Mouse (Mus musculus): Measurements from ENCODE around the gene Psenen. TPM values are rescaled to one million over a fixed set of nuclear protein-coding genes. Genes with fewer than 3 reads are reported as not detected.

The Psenen gene
- polyA plus RNA-seq, 1 experiment from 2014 or later, result 112 TPM

DNA sequence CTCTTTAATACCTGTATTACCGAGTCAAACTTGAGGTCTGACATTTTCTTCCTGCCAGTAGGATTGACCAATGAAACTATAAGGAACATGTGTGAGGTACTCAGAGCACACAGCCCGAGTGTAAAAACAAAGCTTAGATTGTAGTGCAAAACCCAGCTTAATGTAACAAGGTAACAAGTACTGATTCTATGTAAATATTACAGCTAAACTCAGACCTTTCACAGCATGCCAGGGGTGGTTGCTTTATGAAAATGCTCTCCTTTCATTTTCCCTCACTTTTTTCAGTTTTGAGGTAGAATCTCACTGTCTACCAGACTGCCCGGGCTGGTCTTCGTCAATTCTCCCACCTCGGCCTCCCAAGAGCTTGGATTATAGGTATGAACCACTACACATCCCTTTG lies 32.7 kb upstream of the Psenen start:
- Histone ChIP-seq H3K4me1 (peaks cover 12% of the 10 kb centered on the region), H3K27me3 (ENCODE audit: insufficient read depth, poor library complexity, severe bottlenecking) (peaks cover 8% of the 10 kb centered on the region; the same call in 1 of the 2 replicates), H3K36me3 (no peaks in the 10 kb centered on the region), H3K27ac (no peak overlapping the region), H3K9me3 (no peaks in the 10 kb centered on the region), H3K4me3 (no peak overlapping the region)
- DNase-seq (ENCODE audit: low spot score), result no peak
- WGBS, result 76% methylated on average over 5 of the region's 5 CpGs

DNA sequence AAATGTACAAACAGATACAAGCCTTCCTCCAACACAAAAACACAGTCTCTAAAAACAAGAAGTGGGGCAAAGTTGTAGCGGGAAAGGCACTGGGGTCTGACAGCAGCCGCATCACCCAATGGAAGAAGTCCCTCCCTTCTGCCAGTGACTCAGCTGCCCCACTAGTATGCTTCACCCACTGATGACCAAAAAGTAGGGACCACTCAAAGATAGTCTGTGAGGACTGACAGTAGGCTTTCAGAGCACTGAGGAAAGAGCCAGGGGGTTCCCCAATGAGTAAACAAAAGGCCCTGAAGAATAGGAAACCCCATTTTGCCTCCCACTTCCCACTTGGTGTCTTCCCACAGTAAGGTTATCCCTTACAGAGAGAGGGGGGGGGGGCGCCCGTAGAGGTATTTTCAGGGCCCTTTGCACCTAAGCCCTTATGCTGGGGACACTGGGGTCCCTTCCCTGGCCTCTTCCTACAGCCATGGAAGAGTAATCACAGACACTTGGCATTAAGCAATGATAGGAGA lies 31.1 kb upstream of the Psenen start:
- Histone ChIP-seq H3K4me1 (peaks cover 7% of the 10 kb centered on the region), H3K36me3 (no peaks in the 10 kb centered on the region), H3K9me3 (no peaks in the 10 kb centered on the region), H3K4me3 (no peak overlapping the region), H3K27ac (no peak overlapping the region), H3K27me3 (ENCODE audit: insufficient read depth, poor library complexity, severe bottlenecking) (peaks cover 8% of the 10 kb centered on the region; the same call in 1 of the 2 replicates)
- no peak for DNase-seq (ENCODE audit: low spot score)
- 56% methylated on average over 4 of the region's 4 CpGs for WGBS

- H3K27me3 ChIP-seq (ENCODE audit: insufficient read depth, poor library complexity, severe bottlenecking), result peaks cover 8% of the 10 kb centered on the region; the same call in 1 of the 2 replicates
- no peaks in the 10 kb centered on the region for H3K9me3 ChIP-seq
- DNase-seq (ENCODE audit: low spot score), result no peak
- peaks cover 7% of the 10 kb centered on the region for H3K4me1 ChIP-seq
- no peak overlapping the region for H3K4me3 ChIP-seq
- H3K27ac ChIP-seq, result no peak overlapping the region
- 71% methylated on average over 10 of the region's 10 CpGs for WGBS
- H3K36me3 ChIP-seq, result no peaks in the 10 kb centered on the region
These were observed 30.4 kb upstream of the Psenen start for GRCm38 (mm10) chr7:30593579-30594509.

GRCm38 (mm10) chr7:30592772-30593423 lies 29.5 kb upstream of the Psenen start:
- H3K27ac ChIP-seq, result no peak overlapping the region
- H3K9me3 ChIP-seq, result no peaks in the 10 kb centered on the region
- no peak overlapping the region for H3K4me3 ChIP-seq
- no peak for DNase-seq (ENCODE audit: low spot score)
- 40% methylated on average over 5 of the region's 5 CpGs for WGBS
- H3K36me3 ChIP-seq, result no peaks in the 10 kb centered on the region
- peaks cover 7% of the 10 kb centered on the region for H3K4me1 ChIP-seq
- peaks cover 8% of the 10 kb centered on the region; the same call in 1 of the 2 replicates for H3K27me3 ChIP-seq (ENCODE audit: insufficient read depth, poor library complexity, severe bottlenecking)

DNA sequence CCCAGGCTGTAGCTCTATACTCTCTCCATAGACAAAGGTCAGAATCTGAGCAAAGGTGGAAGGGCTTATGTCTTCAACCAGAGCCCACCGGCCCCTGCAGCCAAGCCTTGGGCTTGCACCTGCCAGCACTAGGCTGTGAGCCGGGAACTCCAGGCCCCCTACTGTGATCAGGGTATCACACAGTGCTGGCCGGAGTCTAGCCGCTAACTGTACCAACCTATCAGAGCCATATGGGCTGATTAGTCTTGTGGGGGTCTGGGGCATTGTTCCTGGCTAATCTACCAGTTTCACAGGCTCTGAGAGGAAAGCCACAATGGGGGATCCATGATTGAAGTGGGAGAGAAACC lies 28.2 kb upstream of the Psenen start:
- Histone ChIP-seq H3K4me3 (no peak overlapping the region), H3K27ac (no peak overlapping the region), H3K4me1 (peaks cover 18% of the 10 kb centered on the region), H3K27me3 (ENCODE audit: insufficient read depth, poor library complexity, severe bottlenecking) (peaks cover 8% of the 10 kb centered on the region; the same call in 1 of the 2 replicates), H3K36me3 (peaks cover 3% of the 10 kb centered on the region), H3K9me3 (no peaks in the 10 kb centered on the region)
- DNase-seq (ENCODE audit: low spot score), result no peak
- WGBS, result 34% methylated on average over 4 of the region's 4 CpGs

- 77% methylated on average over 9 of the region's 9 CpGs for WGBS
- Histone ChIP-seq H3K9me3 (no peaks in the 10 kb centered on the region), H3K4me1 (peaks cover 19% of the 10 kb centered on the region), H3K27ac (no peak overlapping the region), H3K27me3 (ENCODE audit: insufficient read depth, poor library complexity, severe bottlenecking) (peaks cover 8% of the 10 kb centered on the region; the same call in 1 of the 2 replicates), H3K36me3 (peaks cover 8% of the 10 kb centered on the region), H3K4me3 (no peak overlapping the region)
- no peak for DNase-seq (ENCODE audit: low spot score)
These were observed 27.6 kb upstream of the Psenen start for GRCm38 (mm10) chr7:30590927-30591604.

DNA sequence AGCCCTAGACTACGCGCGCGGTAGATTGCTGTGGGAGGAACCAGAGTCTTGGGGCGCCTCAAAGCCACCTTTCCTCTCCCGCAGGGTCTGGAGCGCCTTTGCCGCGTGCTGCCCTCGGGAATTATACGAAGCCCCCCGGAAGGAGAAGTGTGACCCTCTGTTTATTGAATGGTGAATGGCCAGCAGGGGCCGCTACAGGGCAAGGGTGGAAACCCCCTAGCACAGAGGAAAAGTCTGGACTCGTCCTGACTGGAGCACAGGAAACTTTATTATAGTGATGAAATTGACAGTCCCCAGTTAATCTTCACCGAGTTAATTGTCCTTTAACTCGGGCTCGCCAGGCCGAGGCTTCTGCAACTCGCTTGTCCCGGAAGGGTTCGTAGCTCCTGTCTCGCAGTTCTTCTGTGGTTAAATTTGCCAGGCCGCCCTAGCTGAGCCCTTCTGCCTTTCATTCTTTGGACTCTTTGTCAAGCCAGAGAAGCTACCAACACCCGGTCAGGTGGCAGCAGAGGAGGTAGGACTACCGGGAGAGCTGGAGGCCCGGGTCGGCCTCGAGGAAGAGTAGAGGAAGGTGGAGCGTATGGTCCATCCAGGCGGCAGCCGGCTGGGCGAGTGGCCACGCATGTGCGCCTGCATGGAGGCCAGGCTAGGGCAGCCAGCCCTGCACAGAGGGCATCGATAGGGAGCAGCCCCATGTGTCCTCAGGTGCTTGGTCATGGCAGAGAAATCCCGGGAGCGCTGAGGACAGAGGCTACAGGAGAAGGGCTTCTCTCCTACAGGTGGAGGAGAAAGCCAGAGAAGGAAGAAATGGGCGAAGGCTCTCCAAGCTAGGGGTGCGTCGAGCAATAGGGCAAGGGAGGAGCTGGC lies 26.2 kb upstream of the Psenen start:
- H3K4me1 ChIP-seq, result peaks cover 19% of the 10 kb centered on the region
- 0 out of 2 replicates have a peak, but pooled peaks cover 1% of the 10 kb centered on the region for H3K27me3 ChIP-seq (ENCODE audit: insufficient read depth, poor library complexity, severe bottlenecking)
- peak; percentile 93 for DNase-seq (ENCODE audit: low spot score)
- no peaks in the 10 kb centered on the region for H3K9me3 ChIP-seq
- peaks cover 22% of the 10 kb centered on the region for H3K36me3 ChIP-seq
- 30% methylated on average over 40 of the region's 40 CpGs for WGBS
- H3K4me3 ChIP-seq, result peak overlapping the region; percentile 95
- H3K27ac ChIP-seq, result peak overlapping the region; percentile 94

- H3K4me1 ChIP-seq, result peaks cover 19% of the 10 kb centered on the region
- H3K27ac ChIP-seq, result peak within 1 kb of the TSS; percentile 94
- WGBS, result under 1% methylated on average over 54 of the region's 68 CpGs
- peak within 1 kb of the TSS; percentile 95 for H3K4me3 ChIP-seq
- peaks cover 30% of the 10 kb centered on the region for H3K36me3 ChIP-seq
- no peaks in the 10 kb centered on the region for H3K27me3 ChIP-seq (ENCODE audit: insufficient read depth, poor library complexity, severe bottlenecking)
- peak; percentile 99 for DNase-seq (ENCODE audit: low spot score)
- H3K9me3 ChIP-seq, result no peaks in the 10 kb centered on the region
These were observed 25.4 kb upstream of the Psenen start, which contains the start of gene Kmt2b for GRCm38 (mm10) chr7:30588676-30589434. Gene Kmt2b (minus strand): TSS chr7:30588726.

DNA sequence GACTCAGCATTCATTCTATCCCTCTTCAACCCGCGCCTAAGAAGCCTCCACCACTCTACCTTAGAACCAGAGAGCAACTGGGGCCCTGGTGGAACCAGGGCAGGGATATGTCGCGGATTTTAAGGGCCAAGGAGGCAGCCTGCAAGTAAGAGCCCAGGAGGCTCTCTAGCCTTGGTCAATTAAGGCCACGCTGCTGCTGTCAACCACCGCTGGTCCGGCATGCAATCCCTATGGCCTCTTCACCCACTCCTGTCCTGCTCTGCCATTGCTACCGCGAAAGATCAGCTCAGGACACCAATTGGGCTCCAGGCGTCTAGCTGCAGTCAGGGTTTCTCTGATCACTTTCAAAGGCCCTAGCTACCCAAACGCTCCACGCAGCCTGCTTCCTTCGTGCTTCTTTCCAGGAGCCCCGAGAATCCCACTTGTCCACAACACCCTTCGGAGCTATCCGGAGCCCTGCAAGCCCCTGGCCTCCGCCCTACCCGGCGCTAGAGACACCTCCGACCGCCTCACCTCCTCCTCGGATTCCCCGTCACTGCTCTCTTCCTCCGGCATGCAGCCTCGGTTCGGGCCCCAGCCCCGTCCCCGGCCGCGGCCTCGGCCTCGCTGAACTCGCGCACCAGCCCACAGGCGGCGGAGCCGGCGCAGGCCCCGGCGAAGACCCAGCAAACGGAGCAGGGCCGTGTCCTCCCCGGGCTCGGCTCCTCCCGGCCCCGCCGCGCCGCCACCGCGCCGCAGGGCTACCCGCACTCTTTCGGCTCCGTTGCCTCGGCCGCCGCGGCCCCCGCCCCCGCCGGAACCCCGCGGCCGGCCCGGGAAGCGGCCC lies 24.6 kb upstream of the Psenen start:
- Histone ChIP-seq H3K27ac (peak overlapping the region; percentile 94), H3K4me3 (peak overlapping the region; percentile 95), H3K27me3 (ENCODE audit: insufficient read depth, poor library complexity, severe bottlenecking) (no peaks in the 10 kb centered on the region), H3K4me1 (peaks cover 19% of the 10 kb centered on the region), H3K9me3 (no peaks in the 10 kb centered on the region), H3K36me3 (peaks cover 38% of the 10 kb centered on the region)
- WGBS, result under 1% methylated on average over 47 of the region's 67 CpGs
- DNase-seq (ENCODE audit: low spot score), result peak; percentile 88

- no peaks in the 10 kb centered on the region for H3K27me3 ChIP-seq (ENCODE audit: insufficient read depth, poor library complexity, severe bottlenecking)
- peaks cover 19% of the 10 kb centered on the region for H3K4me1 ChIP-seq
- DNase-seq (ENCODE audit: low spot score), result no peak
- WGBS, result 90% methylated on average over 28 of the region's 28 CpGs
- peak overlapping the region; percentile 95 for H3K4me3 ChIP-seq
- no peaks in the 10 kb centered on the region for H3K9me3 ChIP-seq
- H3K27ac ChIP-seq, result no peak overlapping the region
- H3K36me3 ChIP-seq, result peaks cover 53% of the 10 kb centered on the region
These were observed 23.1 kb upstream of the Psenen start for GRCm38 (mm10) chr7:30586455-30587020.
